In genomic region chr6:117660576-117660975, GRCm38 (mm10) we compare ENCODE assay signal across 9 mouse cellular contexts.
DNase-seq lines count a peak whose midpoint lies in the region; ATAC-seq lines count a peak whose summit lies in the region.
"Had no signal": no experiment of that assay in that cellular context is flagged by ENCODE, and none has a peak within 500 bp of the region (broad histone marks: within the 10 kb centered on the region; RNA-seq: fewer than 3 reads in every experiment).

No protein-coding gene starts in this region.

- H3K4me2 ChIP-seq in forebrain, embryonic 13.5 days: no peak overlapping the region
- H3K4me2 ChIP-seq: heart, embryonic 15.5 days had no signal

- H3K9me3 ChIP-seq in forebrain, embryonic 13.5 days (replicated peaks): no peaks in the 10 kb centered on the region
- H3K9me3 ChIP-seq: heart, embryonic 15.5 days had no signal

- H3K4me3 ChIP-seq in forebrain, embryonic 13.5 days: no peak overlapping the region
- H3K4me3 ChIP-seq: heart, embryonic 15.5 days had no signal

- no peaks in the 10 kb centered on the region for H3K27me3 ChIP-seq in forebrain, embryonic 13.5 days

- no peak for ATAC-seq in forebrain, embryonic 13.5 days

- no peaks in the 10 kb centered on the region for H3K36me3 ChIP-seq in forebrain, embryonic 13.5 days (ENCODE audit: poor library complexity, severe bottlenecking)
- H3K36me3 ChIP-seq: heart, embryonic 15.5 days had no signal

- H3K4me1 ChIP-seq in forebrain, embryonic 13.5 days: no peaks in the 10 kb centered on the region
- H3K4me1 ChIP-seq: heart, embryonic 15.5 days had no signal

- H3K27ac ChIP-seq in forebrain, embryonic 13.5 days: no peak overlapping the region
- H3K27ac ChIP-seq: heart, embryonic 15.5 days had no signal

- peak; percentile 89 for DNase-seq in heart, adult 11 months
- DNase-seq in heart, postnatal 25 days (ENCODE audit: low spot score): no peak
- peak; percentile 17 for DNase-seq in urinary bladder, postnatal 14 days (ENCODE audit: low spot score)
- DNase-seq in urinary bladder, adult 18-20 months (ENCODE audit: low spot score in 2 of 2): no peak
- peak; percentile 18 for DNase-seq in induced T-regulatory cell, adult 2 months (ENCODE audit: low read depth)
- peak; percentile 51 for DNase-seq in mesoderm, embryonic 11.5 days (ENCODE audit: low read depth, low spot score)
- no peak for DNase-seq in testis, postnatal 14 days (ENCODE audit: low spot score)

- H3K9ac ChIP-seq in forebrain, embryonic 13.5 days: no peak overlapping the region
- H3K9ac ChIP-seq: heart, embryonic 15.5 days had no signal

- 15% methylated on average over 1 of the region's 1 CpGs for WGBS in forebrain, embryonic 13.5 days

- intact Hi-C loops in heart, postnatal 25 days (cut with DNase I): no loop called here

Comparison
In these comparisons a context has a peak if more than half of its experiments do, and no peak if none do; other contexts are left out.
1. DNase-seq: peak in heart, adult 11 months (single experiment), urinary bladder, postnatal 14 days (single experiment), induced T-regulatory cell, adult 2 months (single experiment) and mesoderm, embryonic 11.5 days (single experiment); none in heart, postnatal 25 days (single experiment), urinary bladder, adult 18-20 months (0 of 2) and testis, postnatal 14 days (single experiment).